8 mouse cellular contexts compared by ENCODE assay signal in genomic region chr14:34769021-34769566, GRCm38 (mm10). TPM values are rescaled to one million over a fixed set of nuclear protein-coding genes. Genes with fewer than 3 reads are reported as not detected.
DNase-seq lines count a peak whose midpoint lies in the region; ATAC-seq and TF ChIP-seq lines count a peak whose summit lies in the region.

No protein-coding gene starts in this region.

- no peaks in the 10 kb centered on the region for H3K9me3 ChIP-seq in embryonic facial prominence, embryonic 15.5 days (replicated peaks)
- H3K9me3 ChIP-seq in heart, embryonic 15.5 days (replicated peaks) = no peaks in the 10 kb centered on the region
- no peaks in the 10 kb centered on the region for H3K9me3 ChIP-seq in liver, embryonic 16.5 days (replicated peaks; ENCODE audit: control insufficient read depth, low read length)
- no peaks in the 10 kb centered on the region for H3K9me3 ChIP-seq in neural tube, embryonic 13.5 days

- H3K27me3 ChIP-seq in embryonic facial prominence, embryonic 15.5 days = no peaks in the 10 kb centered on the region
- H3K27me3 ChIP-seq in heart, embryonic 15.5 days = peaks cover 10% of the 10 kb centered on the region
- H3K27me3 ChIP-seq in liver, embryonic 16.5 days (ENCODE audit: control insufficient read depth, insufficient read depth, low read depth, low read length) = no peaks in the 10 kb centered on the region
- peaks cover 10% of the 10 kb centered on the region for H3K27me3 ChIP-seq in neural tube, embryonic 13.5 days

- no peaks in the 10 kb centered on the region for H3K36me3 ChIP-seq in embryonic facial prominence, embryonic 15.5 days
- no peaks in the 10 kb centered on the region for H3K36me3 ChIP-seq in heart, embryonic 15.5 days
- no peaks in the 10 kb centered on the region for H3K36me3 ChIP-seq in liver, embryonic 16.5 days (ENCODE audit: control insufficient read depth, insufficient read depth)
- H3K36me3 ChIP-seq in neural tube, embryonic 13.5 days = no peaks in the 10 kb centered on the region

- no peak for TF ChIP-seq POLR2A in bone marrow macrophage, adult 2 months (IDR thresholded peaks at IDR 0.05; ENCODE audit: borderline replicate concordance, low read depth, low read length)

- no peaks in the 10 kb centered on the region for H3K4me1 ChIP-seq in bone marrow macrophage, adult 2 months (ENCODE audit: control insufficient read depth, insufficient read depth, low read length)
- peaks cover 14% of the 10 kb centered on the region for H3K4me1 ChIP-seq in embryonic facial prominence, embryonic 15.5 days
- peaks cover 11% of the 10 kb centered on the region for H3K4me1 ChIP-seq in heart, embryonic 15.5 days (replicated peaks)
- H3K4me1 ChIP-seq in liver, embryonic 16.5 days (ENCODE audit: control insufficient read depth, low read depth, low read length) = peaks cover 12% of the 10 kb centered on the region
- peaks cover 14% of the 10 kb centered on the region for H3K4me1 ChIP-seq in neural tube, embryonic 13.5 days (replicated peaks)

- no peak overlapping the region for H3K27ac ChIP-seq in bone marrow macrophage, adult 2 months (ENCODE audit: insufficient read depth, low read depth, low read length)
- no peak overlapping the region for H3K27ac ChIP-seq in embryonic facial prominence, embryonic 15.5 days (replicated peaks)
- no peak overlapping the region for H3K27ac ChIP-seq in heart, embryonic 15.5 days
- H3K27ac ChIP-seq in liver, embryonic 16.5 days (ENCODE audit: low read length) = no peak overlapping the region
- no peak overlapping the region for H3K27ac ChIP-seq in neural tube, embryonic 13.5 days (replicated peaks)

- peak; percentile 98 for TF ChIP-seq CTCF in bone marrow macrophage, adult 2 months (IDR thresholded peaks at IDR 0.05; ENCODE audit: low read depth, low read length)

- H3K4me2 ChIP-seq in embryonic facial prominence, embryonic 15.5 days (replicated peaks) = peak overlapping the region; percentile 81
- peak overlapping the region; percentile 100 for H3K4me2 ChIP-seq in heart, embryonic 15.5 days
- peak overlapping the region; percentile 87 for H3K4me2 ChIP-seq in liver, embryonic 16.5 days (ENCODE audit: low read depth, low read length)
- peak overlapping the region; percentile 96 for H3K4me2 ChIP-seq in neural tube, embryonic 13.5 days

- peak; percentile 71 for ATAC-seq in CD4-positive, CD25-positive, alpha-beta regulatory T cell, adult 4 months
- peak; percentile 45 for ATAC-seq in embryonic facial prominence, embryonic 15.5 days (ENCODE audit: insufficient number of reproducible peaks, low FRiP score, low TSS enrichment, low read depth)
- ATAC-seq in heart, embryonic 15.5 days (replicated peaks; ENCODE audit: insufficient number of reproducible peaks, insufficient read depth, low FRiP score, low read depth) = peak; percentile 59
- ATAC-seq in liver, embryonic 16.5 days (ENCODE audit: low read depth) = peak; percentile 71
- ATAC-seq in neural tube, embryonic 13.5 days (ENCODE audit: low read depth) = peak; percentile 75

- H3K4me3 ChIP-seq in bone marrow macrophage, adult 2 months (ENCODE audit: insufficient read depth, low read length) = peak overlapping the region; percentile 41
- peak overlapping the region; percentile 45 for H3K4me3 ChIP-seq in embryonic facial prominence, embryonic 15.5 days (replicated peaks)
- peak overlapping the region; percentile 58 for H3K4me3 ChIP-seq in heart, embryonic 15.5 days
- H3K4me3 ChIP-seq in liver, embryonic 16.5 days (ENCODE audit: low read depth, low read length) = peak overlapping the region; percentile 57
- H3K4me3 ChIP-seq in neural tube, embryonic 13.5 days = peak overlapping the region; percentile 51

- peak; percentile 78 to 81 for DNase-seq in kidney, postnatal 25 days
- DNase-seq in testis, postnatal 14 days (ENCODE audit: low spot score) = peak; percentile 71

- H3K9ac ChIP-seq in embryonic facial prominence, embryonic 15.5 days = peak overlapping the region; percentile 31; the same call in 1 of the 2 replicates
- peak overlapping the region; percentile 57 for H3K9ac ChIP-seq in heart, embryonic 15.5 days
- peak overlapping the region; percentile 42 for H3K9ac ChIP-seq in liver, embryonic 16.5 days (ENCODE audit: low read depth, low read length)
- H3K9ac ChIP-seq in neural tube, embryonic 13.5 days = peak overlapping the region; percentile 71

- 1% methylated on average over 36 of the region's 36 CpGs for WGBS in embryonic facial prominence, embryonic 15.5 days
- under 1% methylated on average over 36 of the region's 36 CpGs for WGBS in heart, embryonic 15.5 days
- under 1% methylated on average over 36 of the region's 36 CpGs for WGBS in liver, embryonic 16.5 days (ENCODE audit: insufficient replicate concordance)
- WGBS in neural tube, embryonic 13.5 days = under 1% methylated on average over 36 of the region's 36 CpGs

RNA-seq across cellular contexts. Expression of gene Grid1, which starts 50.8 kb away (rescaled TPM):
- not detected for polyA plus RNA-seq in CD4-positive, CD25-positive, alpha-beta regulatory T cell, adult 4 months (2017; shearing (Covaris generic))
- not detected in 2 replicates for polyA plus RNA-seq in bone marrow macrophage, adult 2 months (2012; ENCODE audit: insufficient read depth, insufficient read length, missing spikeins)
- 1.4 and 1.5 TPM in 2 replicates for polyA plus RNA-seq in embryonic facial prominence, embryonic 15.5 days (2015; fragmentation: Nextera tagmentation; extraction: Ambion mirVana)
- polyA plus RNA-seq in heart, embryonic 15.5 days (2015; fragmentation: Nextera tagmentation; extraction: Ambion mirVana) = 0.30 and 0.33 TPM in 2 replicates
- polyA plus RNA-seq in liver, embryonic 16.5 days (2015; fragmentation: Nextera tagmentation; extraction: Ambion mirVana) = 0.02 TPM in 1 of 2 replicates, not detected in the other
- polyA plus RNA-seq in neural tube, embryonic 13.5 days (2015; fragmentation: Nextera tagmentation; extraction: Ambion mirVana) = 4.2 and 5.2 TPM in 2 replicates
